Mouse (Mus musculus): ENCODE results near the gene Slc12a9.
A peak's percentile ranks its signal among the peaks of the same experiment; 100 is the strongest.
"Not testable (repeated sequence)": the region's sequence is repeated elsewhere in the genome, so short reads cannot be mapped to it uniquely, and the experiment has no call there.

The Slc12a9 gene

DNA sequence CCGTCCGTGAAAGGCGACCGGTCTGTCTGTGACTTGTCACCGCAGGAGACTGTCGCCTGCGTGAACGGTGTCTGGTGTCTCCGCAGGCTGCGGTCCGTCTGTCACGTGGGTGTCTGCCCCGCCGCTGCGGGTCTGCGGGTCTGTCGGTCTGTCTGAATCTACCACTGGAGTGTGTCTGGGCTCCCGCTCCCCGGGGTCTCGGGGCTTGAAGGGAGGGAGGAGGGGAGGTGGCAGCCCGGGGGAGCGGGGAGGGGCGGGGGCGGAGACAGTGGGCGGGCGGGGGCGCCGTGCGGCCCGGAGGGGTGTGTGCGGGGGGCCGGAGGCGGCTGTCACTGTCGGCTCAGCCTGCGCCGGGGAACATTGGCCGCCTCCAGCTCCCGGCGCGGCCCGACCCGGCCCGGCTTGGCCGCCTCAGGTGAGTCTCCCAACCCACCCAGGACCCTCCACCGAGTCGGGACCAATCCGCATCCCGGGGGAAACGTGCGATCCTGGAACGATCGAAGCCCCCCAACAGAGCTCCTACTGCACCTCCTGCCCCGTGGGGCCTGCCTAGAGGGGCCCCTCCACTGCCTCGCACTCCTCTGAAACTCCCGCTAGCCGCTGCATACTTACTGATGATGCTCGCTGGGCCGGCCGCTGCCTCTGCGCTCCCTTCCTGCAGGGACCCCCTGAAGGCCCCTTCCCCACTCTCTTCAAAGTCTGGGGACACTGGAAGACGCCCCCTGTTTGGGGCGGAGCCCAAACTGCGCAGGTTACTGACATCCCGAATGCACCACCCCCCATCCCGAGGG lies 45.2 kb downstream of the Slc12a9 start:
- no peak for DNase-seq (ENCODE audit: low read depth, low spot score)

DNA sequence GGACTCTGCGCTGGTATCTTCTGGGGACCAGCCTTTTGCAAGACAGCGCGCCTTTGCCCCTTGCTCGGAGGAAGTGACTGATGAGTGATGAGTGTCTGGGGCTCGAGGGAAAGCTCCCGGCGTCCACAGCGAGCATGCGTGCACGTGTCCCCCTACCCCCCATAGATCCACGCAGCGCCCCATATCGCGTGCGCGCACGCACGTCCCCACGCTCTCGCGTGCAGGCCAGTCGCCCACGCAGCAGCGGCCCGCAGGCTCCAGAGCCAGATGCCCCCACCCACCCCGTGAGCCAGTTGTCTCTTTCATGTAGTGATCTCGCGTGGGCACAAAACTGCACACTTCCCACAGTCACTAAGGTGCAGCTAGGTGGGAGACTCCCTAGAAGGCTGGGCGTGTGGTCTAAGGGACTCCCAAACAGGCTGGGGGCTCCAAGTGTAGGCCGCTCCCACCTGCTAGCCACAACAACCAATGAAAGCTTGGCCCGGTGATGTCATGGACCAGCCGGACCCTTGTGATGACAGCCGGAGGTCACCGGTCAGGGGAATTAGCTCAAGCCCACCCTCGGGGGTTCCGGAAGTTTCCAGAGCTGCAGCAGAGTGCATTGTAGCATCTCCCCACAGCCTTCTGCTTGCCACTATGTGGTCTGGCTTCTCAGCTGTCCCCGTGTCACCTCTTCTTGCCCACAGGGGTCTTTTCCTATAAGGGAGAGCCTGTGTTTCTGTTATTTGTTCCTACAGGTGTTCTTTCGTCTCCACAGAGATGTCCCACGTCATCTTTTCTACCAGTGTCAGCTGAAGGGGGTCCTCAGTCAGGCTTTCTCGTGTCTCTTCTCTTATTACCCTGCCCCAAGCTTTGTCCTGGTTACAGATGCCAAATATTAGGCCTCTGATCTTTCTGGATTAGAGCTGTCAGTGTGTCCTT lies 46.1 kb downstream of the Slc12a9 start, which contains the start of gene Ache:
TSS of gene Ache (plus strand) at position 488 of the 921 bp plus-strand sequence.
- no peak for DNase-seq (ENCODE audit: low read depth, low spot score)

DNA sequence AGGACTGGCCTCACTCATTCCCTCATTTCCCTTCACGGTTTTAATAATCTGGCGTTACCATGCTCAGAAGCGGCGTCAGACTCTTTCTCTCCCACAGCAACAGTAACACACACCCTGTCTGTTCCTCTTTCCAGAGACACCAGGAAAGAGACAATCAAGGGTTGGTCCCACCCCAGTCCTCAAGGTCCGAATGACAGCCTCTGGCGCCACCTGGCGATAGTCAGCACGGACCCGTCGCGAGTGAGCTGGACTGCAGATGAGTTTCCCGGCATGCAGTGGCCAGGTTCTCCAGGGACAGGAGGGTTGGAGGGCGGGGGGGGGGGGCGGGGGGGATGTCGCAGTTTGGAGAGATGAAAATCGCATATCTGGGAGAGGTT lies 46.8 kb downstream of the Slc12a9 start:
- DNase-seq (ENCODE audit: low read depth, low spot score): peak; percentile 70

DNA sequence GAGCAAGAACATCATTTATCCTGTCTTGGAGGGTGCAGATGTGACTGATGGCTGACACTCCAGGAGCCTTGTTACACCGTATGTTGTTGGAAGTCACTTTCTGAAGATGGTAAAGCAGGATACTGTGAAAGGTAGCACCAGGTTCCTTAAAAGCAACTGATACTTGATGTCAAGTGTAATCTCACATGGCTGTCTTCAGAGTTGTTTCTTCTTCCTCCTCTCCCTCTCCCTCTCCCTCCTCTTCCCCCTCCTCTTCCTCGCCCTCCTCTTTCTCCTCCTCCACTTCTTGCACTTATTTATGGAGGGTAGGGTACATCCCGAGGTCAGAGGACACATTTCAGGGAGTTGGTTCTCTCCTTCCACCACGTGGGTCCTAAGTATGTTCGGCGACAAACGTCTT lies 47.4 kb downstream of the Slc12a9 start:
- DNase-seq (ENCODE audit: low read depth, low spot score): no peak

DNA sequence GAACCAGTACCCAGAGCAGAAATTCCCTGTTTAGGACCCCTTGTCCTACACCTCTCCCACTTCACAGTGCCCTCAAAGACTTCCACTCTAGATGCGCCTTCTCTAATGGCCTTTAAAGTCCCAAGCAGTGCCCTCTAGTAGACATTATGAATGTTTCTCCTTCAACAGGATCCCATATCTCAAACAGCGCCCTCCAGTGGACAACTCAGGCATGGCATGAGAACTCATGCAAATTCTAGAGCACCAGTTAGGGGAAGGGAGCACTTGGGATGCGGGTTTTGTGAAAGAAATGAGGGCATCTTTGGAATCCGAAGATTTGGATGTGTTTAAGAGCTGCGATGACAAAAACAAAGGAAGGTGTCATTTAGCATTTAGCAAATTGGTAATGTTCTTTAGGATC lies 48.4 kb downstream of the Slc12a9 start:
- DNase-seq (ENCODE audit: low read depth, low spot score): no peak

DNA sequence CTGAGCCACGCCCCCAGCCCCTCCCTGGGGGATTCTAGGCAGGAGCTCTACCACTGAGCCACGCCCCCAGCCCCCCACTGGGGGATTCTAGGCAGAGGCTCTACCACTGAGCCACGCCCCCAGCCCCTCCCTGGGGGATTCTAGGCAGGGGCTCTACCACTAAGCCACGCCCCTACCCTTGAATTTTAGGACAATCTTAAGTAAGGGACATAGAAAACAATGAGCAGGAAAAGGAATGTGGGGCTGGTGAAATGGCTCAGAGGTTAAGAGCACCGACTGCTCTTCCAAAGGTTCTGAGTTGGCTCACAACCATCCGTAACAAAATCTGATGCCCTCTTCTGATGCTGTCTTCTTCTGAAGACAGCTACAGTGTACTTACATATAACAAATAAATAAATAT lies 49.0 kb downstream of the Slc12a9 start:
- not testable (repeated sequence) for DNase-seq (ENCODE audit: low read depth, low spot score)

DNA sequence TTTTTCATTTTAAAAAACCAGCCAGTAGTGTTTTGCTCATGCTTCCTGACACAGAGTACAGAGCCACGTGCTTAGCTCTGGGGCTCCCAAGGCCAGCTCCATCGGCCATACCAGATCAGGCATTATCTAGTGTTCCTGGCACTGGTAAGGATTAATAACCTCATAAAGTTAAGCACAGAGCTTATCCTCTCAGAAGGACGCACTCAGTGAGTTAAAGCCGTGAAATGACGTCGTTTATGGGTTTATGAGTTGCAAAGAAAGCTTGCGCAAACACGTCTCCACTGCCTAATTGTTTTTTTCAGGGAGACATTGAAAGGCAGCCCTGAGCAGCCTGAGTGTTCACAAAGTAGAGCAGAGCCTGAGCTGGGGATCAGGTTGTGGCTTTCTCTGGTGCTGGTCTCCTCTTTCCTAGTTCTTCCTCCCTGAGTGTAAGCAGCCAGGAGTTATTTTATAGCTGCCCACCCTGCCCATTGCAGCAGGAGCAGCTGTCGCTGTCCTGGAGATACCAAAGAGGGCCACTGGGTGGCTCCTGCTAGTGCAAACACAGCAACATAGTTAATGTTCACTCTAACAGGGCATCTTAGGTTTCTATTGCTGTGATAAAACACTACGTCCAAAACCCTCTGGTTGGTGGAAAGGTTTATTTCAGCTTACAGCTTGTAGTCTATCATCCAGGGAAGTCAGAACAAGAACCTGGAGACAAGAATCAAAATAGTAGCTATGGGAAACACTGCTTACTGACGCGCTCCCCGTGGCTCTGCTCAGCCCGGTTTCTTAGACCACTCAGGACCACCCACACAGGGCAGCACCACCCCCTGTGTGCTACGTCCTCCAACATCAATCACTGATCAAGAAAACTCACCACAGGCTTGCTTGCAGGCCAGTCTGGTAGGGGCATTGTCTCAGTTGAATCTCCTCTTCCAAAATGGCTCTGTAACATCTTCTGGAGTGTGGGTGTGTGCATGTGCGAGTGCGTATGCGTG lies 55.7 kb downstream of the Slc12a9 start:
- peak; percentile 43 for DNase-seq (ENCODE audit: low read depth, low spot score)

DNA sequence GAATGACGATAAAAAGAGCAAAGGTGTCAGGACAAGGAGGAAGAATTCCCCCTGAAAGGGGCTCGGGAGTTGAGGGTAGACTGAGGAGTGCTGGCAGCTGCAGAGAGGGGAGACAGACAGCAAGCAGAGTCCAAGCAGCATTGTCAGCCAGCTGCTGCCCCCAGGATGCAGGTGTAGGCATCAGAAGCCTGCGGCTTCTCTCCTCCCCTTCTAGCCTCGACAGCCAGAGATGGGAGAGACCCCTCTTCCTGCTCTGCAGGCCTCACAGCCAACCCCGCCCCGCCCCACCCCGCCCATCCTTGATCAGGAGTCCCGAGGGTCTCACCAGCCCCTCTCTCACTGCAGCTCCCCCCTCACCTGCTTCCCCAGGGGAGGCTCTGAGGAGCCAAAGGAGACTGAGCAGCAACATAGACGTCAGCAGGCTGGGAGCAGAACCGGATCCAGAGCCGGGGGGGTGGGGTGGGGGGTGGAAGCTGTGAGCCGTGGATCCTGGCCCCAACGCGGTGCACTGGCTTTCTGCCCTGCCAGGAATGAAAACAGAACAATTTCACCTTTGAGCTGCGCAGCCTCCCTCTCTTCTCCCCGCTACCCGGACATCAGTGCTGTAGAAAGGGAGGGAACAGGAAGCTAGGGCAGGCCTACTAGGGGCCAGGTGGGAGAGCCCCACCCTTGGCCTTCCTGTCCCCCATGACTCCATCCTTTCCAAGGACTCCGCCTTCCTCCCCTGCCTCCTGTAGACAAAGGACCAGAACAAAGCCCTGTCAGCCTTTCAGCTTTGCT lies 65.1 kb downstream of the Slc12a9 start:
- DNase-seq (ENCODE audit: low read depth, low spot score): no peak

DNA sequence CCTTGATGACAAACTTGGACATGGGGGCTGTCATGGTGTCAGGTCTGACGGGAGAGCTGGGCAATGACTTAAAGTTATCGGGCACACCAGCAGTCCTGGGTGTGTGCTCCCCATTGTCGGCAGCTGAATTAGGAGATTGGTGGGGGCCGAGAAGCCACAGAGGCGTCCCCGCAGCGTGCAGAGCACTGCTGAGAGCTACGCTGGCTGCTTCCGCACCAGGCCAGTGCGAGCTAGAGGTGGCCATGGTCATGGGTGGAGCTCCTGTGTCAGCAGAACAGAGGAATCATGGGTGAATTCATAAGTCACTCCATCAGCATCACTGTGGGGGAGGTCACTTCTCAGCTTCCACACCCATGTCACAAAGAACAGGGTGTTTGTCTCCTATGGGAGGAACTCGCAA lies 68.6 kb downstream of the Slc12a9 start:
- DNase-seq (ENCODE audit: low read depth, low spot score): no peak

Data from forelimb bud, embryonic 11.5 days (tissue).